Mouse (Mus musculus) liver, adult 2 months (tissue): ENCODE results near the gene Dusp14. TPM values are rescaled to one million over a fixed set of nuclear protein-coding genes. Genes with fewer than 3 reads are reported as not detected.

Experiments
- DNase-seq: peaks from one replicate; pipeline ENCODE4 v3.0.0-alpha.2; 2011; ENCODE audit warnings: low read depth, low spot score; ENCODE audit errors: extremely low read depth
- H3K27ac ChIP-seq: fragments of 200-500 bp; replicated peaks from 2 replicates; pipeline ENCODE4 v1.5.1; 2012; ENCODE audit warnings: low read depth, mild to moderate bottlenecking, control low read depth, inconsistent platforms, low read length; ENCODE audit not compliant: insufficient read depth
- H3K27me3 ChIP-seq: fragments of 200-500 bp; 2 replicates; pipeline ENCODE4 v1.6.1; 2012; ENCODE audit warnings: mild to moderate bottlenecking, moderate library complexity, low read length, inconsistent platforms; ENCODE audit not compliant: control insufficient read depth, insufficient read depth
- H3K36me3 ChIP-seq: fragments of 200-500 bp; 2 replicates; pipeline ENCODE4 v1.6.1; 2012; ENCODE audit warnings: low read length, inconsistent platforms; ENCODE audit not compliant: control insufficient read depth, insufficient read depth
- H3K4me1 ChIP-seq: fragments of 200-500 bp; 2 replicates; pipeline ENCODE4 v1.6.1; 2011; ENCODE audit warnings: low read length; ENCODE audit not compliant: control insufficient read depth, insufficient read depth
- H3K4me3 ChIP-seq: fragments of 200-500 bp; 2 replicates; pipeline ENCODE4 v1.5.1; 2011; ENCODE audit warnings: low read depth, mild to moderate bottlenecking, control low read depth, low read length, moderate library complexity; ENCODE audit not compliant: insufficient read depth
- H3K79me2 ChIP-seq: fragments of 200-500 bp; 2 replicates; pipeline ENCODE4 v1.6.1; 2012; ENCODE audit warnings: inconsistent platforms, mild to moderate bottlenecking, low read length, moderate library complexity; ENCODE audit not compliant: control insufficient read depth, insufficient read depth
- H3K9ac ChIP-seq: fragments of 200-500 bp; 2 replicates; pipeline ENCODE4 v1.6.1; 2012; ENCODE audit warnings: low read depth, mild to moderate bottlenecking, control low read depth, inconsistent platforms, low read length
- CTCF ChIP-seq: fragments of 200-500 bp; IDR thresholded peaks from 2 replicates; pipeline ENCODE4 v1.5.1; 2011; ENCODE audit warnings: low read depth, low read length, control low read depth
- POLR2A ChIP-seq: fragments of 200-500 bp; IDR thresholded peaks from 2 replicates; pipeline ENCODE4 v1.6.1; 2011; ENCODE audit warnings: low read length, control low read depth; ENCODE audit not compliant: insufficient read depth; ENCODE audit errors: extremely low read depth
- WGBS: fragments of 180-500 bp; shearing (Covaris S2); methylation state at CpG from one replicate; pipeline ENCODE4 v1.1.7; 2018; 5-methylcytosine and 5-hydroxymethylcytosine counted together
- polyA plus RNA-seq: library from polyadenylated mRNA; depleted of rRNA; stranded (reverse); fragments of >200 nt; gene quantifications from 2 replicates; pipeline ENCODE4 v1.2.3, GENCODE M21; 2012
- total RNA-seq: library from RNA; depleted of rRNA; stranded (reverse); fragments of >200 nt; gene quantifications from 2 replicates; pipeline ENCODE4 v1.2.3, GENCODE M21; 2014

The Dusp14 gene
- total and polyA plus RNA-seq, 2 experiments: 0.83 to 4.5 TPM

GRCm38 (mm10) chr11:84080327-84080726 lies 11.3 kb upstream of the Dusp14 start:
- Histone ChIP-seq H3K4me1 (no peaks in the 10 kb centered on the region), H3K4me3 (no peak overlapping the region), H3K36me3 (peaks cover 10% of the 10 kb centered on the region), H3K79me2 (no peaks in the 10 kb centered on the region), H3K27me3 (no peaks in the 10 kb centered on the region), H3K9ac (no peak overlapping the region), H3K27ac (no peak overlapping the region)
- WGBS: 90% methylated on average over 3 of the region's 3 CpGs
- no peak for TF ChIP-seq CTCF
- TF ChIP-seq POLR2A: no peak
- no peak for DNase-seq

- no peak for TF ChIP-seq POLR2A
- no peak for TF ChIP-seq CTCF
- Histone ChIP-seq H3K4me3 (no peak overlapping the region), H3K79me2 (no peaks in the 10 kb centered on the region), H3K27ac (no peak overlapping the region), H3K4me1 (no peaks in the 10 kb centered on the region), H3K27me3 (no peaks in the 10 kb centered on the region), H3K36me3 (peaks cover 10% of the 10 kb centered on the region), H3K9ac (no peak overlapping the region)
- WGBS: 87% methylated on average over 4 of the region's 4 CpGs
- no peak for DNase-seq
Observed at GRCm38 (mm10) chr11:84079887-84080286, 10.8 kb upstream of the Dusp14 start.

- DNase-seq: no peak
- H3K4me1 ChIP-seq: no peaks in the 10 kb centered on the region
- H3K9ac ChIP-seq: no peak overlapping the region
- TF ChIP-seq CTCF (no peak), POLR2A (no peak)
- WGBS: 93% methylated on average over 11 of the region's 11 CpGs
- H3K27me3 ChIP-seq: no peaks in the 10 kb centered on the region
- no peak overlapping the region for H3K4me3 ChIP-seq
- H3K27ac ChIP-seq: no peak overlapping the region
- peaks cover 10% of the 10 kb centered on the region for H3K36me3 ChIP-seq
- no peaks in the 10 kb centered on the region for H3K79me2 ChIP-seq
Observed at GRCm38 (mm10) chr11:84079361-84079760, 10.3 kb upstream of the Dusp14 start.

DNA sequence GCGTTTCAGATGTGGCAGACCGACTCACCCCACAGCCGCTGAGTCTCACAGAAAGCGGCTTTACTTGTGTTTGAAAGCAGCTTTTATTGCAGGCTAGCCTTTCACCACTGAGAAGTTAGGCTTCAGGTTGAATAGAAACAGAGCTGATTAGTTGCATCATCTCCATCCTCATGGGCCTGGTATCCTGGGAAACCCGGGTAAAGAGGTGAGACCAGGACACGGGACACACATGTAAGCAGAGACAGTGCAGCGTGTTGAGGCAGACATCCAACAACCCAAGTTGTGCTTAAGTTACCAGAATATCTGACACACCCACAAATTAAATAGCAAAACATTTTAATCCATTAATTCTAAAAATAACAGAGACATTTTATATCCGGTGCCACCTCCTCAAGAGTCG lies 9.5 kb upstream of the Dusp14 start:
- Histone ChIP-seq H3K4me1 (no peaks in the 10 kb centered on the region), H3K36me3 (peaks cover 8% of the 10 kb centered on the region; the same call in 1 of the 2 replicates), H3K27me3 (no peaks in the 10 kb centered on the region), H3K27ac (no peak overlapping the region), H3K4me3 (no peak overlapping the region), H3K9ac (no peak overlapping the region), H3K79me2 (no peaks in the 10 kb centered on the region)
- TF ChIP-seq POLR2A (no peak), CTCF (no peak)
- DNase-seq: no peak
- 90% methylated on average over 9 of the region's 9 CpGs for WGBS

DNA sequence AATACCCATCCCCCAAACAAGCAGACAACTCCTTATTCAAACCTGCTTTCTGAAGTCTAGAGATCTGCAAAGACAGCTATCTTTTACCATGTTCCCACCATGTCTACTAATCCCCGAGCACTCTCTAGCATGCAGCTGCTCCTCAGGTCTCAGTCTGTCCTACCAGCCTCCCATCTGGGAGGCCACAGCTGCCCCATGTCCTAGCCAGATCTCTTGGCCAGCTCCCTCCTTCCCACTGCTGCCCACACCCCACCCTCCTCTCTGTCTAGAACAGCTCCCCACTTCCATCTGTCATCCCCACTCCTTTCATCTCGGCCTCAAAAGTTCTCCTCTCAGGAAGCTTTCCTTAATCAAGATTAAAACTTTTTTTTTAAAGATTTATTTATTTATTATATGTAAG lies 7.9 kb upstream of the Dusp14 start:
- peaks cover 8% of the 10 kb centered on the region; the same call in 1 of the 2 replicates for H3K36me3 ChIP-seq
- no peak overlapping the region for H3K4me3 ChIP-seq
- DNase-seq: no peak
- no peaks in the 10 kb centered on the region for H3K4me1 ChIP-seq
- no peak overlapping the region for H3K27ac ChIP-seq
- H3K9ac ChIP-seq: no peak overlapping the region
- WGBS: 86% methylated on average over 2 of the region's 2 CpGs
- no peaks in the 10 kb centered on the region for H3K79me2 ChIP-seq
- TF ChIP-seq CTCF (no peak), POLR2A (no peak)
- no peaks in the 10 kb centered on the region for H3K27me3 ChIP-seq

GRCm38 (mm10) chr11:84073816-84074764 lies 5.0 kb upstream of the Dusp14 start:
- H3K27ac ChIP-seq: no peak overlapping the region
- WGBS: 48% methylated on average over 7 of the region's 7 CpGs

More at GRCm38 (mm10) chr11:84073816-84074764, 5.0 kb upstream of the Dusp14 start:
- no peak overlapping the region for H3K9ac ChIP-seq
- H3K4me3 ChIP-seq: no peak overlapping the region
- H3K27me3 ChIP-seq: no peaks in the 10 kb centered on the region
- no peak for DNase-seq
- TF ChIP-seq CTCF (no peak), POLR2A (no peak)
- H3K79me2 ChIP-seq: no peaks in the 10 kb centered on the region
- H3K36me3 ChIP-seq: peaks cover 4% of the 10 kb centered on the region; the same call in 1 of the 2 replicates
- no peaks in the 10 kb centered on the region; the same call in 1 of the 2 replicates for H3K4me1 ChIP-seq
